Mouse (Mus musculus) induced T-regulatory cell, adult 2 months (primary cell): ENCODE measurements at regions not wholly inside any gene's neighbourhood (a gene's known extent, or its start where the extent isn't known, plus 50 kb on each side); places are given as distances from the start of the nearest gene placed in this dataset.
"Not testable (repeated sequence)": the region's sequence is repeated elsewhere in the genome, so short reads cannot be mapped to it uniquely, and the experiment has no call there.

Experiments used
- DNase-seq: peaks from one replicate; pipeline ENCODE4 v3.0.0-alpha.2; 2012; ENCODE audit warnings: low read depth

DNA sequence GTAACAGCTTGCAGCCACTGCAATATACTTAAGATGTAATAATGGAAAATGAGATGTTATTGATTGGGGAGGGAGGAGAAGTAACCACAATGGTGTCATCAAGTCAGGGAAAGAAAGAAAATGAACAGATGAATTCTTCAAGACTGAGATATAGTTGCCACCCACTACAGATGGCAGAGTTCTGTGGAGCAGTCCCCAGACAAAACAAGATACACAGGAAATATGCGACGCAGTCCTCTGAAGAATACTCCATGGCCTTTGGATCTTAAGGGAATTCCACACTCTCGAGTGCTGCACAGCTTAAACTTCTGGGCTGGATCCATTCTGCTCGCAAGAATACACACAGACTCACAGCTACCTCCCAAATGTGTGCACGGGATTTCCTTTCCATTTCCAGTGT is 113.4 kb downstream of the Sox4 start:
- DNase-seq: no peak

DNA sequence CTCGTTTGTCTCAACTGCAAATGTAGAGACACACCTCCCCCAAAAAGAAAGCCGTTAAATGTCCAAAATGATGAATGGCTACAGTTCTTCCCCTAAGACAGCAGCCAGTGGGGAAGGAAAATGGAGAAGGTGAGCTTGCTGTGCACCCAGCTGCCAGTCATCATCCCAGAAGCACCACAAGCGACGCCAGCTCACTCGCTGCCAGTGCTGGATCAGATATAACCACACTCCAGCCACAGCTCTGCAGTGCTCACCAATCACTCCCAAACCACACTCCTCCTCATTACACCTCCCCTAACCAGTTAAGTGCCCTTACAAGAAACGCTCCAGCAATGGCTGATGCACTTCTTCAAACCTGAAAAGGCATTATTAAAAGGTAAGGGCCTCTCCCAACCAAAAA is 114.4 kb downstream of the Sox4 start:
- DNase-seq: no peak

DNA sequence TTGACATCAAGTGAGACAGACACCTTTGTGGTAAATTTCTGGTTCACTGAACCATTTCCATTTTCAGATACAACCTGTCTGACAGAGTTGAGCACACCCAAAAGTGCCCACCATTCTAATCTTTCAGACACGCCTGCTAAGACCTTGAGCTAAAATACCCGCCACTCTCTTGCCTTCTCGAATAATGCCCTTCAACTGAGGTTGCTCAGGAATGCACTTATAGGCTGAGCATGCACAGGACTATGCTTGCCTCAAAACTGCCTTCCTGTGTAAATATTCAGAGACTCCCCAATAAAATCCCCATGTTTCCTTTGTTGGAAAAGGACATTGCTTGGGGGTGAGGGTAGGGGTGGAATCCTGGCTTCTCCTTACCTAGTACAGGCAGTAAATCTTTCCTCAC is 115.3 kb downstream of the Sox4 start:
- no peak for DNase-seq

DNA sequence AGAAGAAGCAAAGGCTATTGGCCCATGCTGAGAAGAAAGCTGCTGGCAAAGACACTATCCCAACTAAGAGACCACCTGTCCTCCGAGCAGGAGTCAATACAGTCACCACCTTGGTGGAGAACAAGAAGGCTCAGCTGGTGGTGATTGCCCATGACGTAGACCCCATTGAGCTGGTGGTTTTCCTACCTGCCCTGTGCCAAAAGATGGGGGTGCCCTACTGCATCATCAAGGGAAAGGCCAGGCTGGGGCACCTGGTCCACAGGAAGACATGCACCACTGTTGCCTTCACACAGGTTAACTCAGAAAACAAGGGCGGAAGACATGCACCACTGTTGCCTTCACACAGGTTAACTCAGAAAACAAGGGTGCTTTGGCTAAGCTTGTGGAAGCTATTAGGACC is 116.3 kb downstream of the Sox4 start:
- not testable (repeated sequence) for DNase-seq

DNA sequence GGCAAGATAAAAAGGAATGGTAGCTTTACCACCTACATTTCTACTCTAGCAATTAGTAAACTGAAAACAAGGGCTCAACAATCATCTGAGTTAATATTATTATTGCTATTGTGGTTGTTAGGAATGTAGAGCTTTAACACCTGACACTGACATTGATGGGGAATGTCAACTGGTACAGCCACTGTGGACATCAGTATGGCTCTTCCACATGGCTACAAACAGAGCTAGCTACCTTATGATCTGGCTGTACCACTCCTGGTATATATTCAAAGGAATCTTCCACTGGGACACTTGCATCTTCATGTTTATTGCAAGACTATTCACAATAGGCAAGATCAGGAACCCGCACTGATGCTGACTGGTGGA is 119.8 kb downstream of the Sox4 start:
- no peak for DNase-seq

DNA sequence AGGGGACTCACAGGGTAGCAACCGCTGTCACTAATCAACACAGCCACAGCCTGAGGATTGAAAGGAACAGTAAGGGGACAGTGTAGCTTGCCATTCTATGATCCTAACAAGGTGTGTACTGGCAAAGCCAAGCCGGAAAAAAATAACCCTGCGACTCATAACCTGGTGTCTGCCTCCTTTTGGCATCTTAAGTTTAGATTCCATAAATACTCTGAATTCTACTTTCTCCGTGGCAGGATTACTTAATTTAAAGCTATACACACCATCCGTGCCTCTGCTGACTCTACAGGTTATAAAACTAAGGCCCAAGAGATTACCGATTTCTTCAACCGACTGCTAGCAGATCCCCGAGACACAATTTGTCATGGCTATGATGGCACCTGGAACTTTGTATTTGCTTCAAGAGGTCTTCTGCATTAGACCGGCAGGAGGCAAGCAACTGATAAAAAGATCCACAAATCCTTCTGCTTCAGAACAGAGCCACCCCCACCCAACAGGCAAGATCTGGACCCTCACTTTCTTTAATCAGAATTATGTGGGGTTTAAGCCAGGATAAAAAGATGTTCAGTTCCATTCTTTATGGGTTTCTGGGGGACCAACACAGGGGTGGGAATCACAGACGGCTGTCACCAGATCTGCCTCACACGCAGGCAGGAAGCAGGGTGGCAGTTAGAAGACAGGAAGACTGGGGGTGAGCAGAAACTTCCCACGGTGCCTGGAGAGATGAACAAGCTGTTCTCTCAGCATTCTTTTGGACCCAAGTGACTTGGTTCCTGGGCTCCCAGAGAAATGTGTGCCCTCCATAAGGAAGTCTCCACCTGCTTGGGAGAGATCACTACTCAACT is 120.4 kb downstream of the Sox4 start:
- DNase-seq: peak; percentile 20

DNA sequence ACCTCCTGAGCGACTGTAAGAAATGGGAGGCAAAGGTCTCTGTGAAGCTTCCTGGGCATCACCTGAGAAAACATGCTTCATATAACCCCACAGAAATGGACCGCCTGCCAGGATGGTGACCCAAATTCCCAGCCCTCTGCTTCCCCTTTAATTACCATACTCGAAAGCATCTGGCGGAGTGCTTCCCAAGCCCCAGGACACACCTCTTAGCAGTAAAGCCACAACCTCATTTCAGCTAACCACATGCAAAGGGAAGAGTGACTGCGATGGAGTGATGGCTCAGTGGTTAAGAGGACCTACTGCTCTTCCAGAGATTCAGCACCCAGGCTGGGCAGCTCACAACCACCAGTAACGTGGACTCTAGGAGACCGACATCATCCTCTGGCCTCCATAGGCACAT is 127.2 kb downstream of the Sox4 start:
- no peak for DNase-seq

DNA sequence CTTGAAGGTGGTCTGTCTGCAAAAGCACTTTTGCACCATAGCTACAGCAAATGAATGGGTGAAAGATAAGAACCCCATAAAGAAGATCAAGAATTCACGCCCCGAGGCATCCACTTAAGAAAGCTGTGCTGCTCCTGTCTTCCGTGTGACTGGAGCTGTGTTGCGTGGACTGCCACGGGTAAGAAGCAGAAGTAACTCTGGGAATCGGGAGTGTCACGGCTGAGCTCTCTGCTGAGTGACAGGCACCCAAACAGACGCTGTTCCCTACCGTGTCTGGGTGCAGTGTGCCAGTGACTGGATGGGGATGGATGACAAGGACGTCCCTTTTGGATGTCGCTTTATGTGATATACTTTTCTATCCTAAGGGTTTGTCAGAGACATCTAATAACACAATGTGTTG is 129.5 kb downstream of the Sox4 start:
- DNase-seq: no peak

DNA sequence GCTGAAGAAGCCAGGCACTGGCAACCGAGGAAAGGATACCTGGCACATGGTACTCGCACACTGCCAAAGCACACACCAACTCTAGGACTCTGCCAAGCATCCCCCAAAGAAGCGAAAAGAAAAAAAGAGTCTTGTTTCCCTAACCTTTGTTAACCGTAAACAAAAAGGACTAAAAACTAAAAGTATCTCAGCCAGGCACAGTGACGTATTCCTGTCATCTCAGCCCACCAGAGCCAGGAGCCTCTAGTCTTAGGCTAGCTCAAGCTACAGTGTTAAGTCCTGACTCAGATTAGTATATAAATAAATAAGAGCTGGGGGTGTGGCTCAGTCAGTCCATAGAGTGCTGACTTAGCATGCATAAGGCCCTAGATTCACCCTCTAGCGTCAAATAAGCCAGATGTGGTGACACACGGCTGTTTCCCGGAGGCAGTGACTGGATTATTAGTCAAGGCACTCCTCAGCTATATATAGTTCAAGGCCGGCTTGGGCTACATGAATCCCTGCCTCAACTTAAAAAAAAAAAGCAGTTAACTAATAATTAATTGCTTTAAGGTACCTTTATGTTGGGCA is 130.1 kb downstream of the Sox4 start:
- DNase-seq: no peak

DNA sequence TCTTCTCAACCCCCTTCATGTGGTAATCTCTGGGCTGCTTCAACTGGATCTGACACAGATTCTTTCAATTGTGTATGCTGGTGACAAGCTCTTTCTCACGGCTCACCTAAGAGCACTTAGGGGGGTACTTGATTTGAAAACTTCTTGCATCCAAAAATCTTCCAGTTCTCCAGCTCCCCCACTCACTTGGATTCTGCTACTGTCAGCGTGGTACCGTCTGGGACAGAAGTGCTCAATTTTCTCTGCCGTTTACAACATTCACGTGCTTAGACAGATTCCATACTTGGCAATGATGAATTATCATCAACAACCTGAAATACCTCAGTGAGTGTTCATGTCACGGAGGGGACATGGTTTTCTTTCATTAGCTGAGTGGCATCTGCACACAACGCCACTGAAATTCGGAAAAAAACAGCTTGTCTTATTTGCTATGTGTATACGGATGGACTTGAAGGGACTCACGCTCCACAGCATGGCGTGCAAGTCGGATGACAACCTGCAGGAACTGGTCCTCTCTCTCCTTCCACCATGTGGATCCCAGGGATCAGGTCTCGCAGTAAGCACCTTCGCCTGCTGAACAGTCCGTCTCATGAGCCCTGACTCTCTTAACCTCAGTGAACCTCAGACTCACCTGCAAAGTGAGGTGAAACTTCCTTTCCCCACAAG is 132.5 kb downstream of the Sox4 start:
- DNase-seq: no peak

DNA sequence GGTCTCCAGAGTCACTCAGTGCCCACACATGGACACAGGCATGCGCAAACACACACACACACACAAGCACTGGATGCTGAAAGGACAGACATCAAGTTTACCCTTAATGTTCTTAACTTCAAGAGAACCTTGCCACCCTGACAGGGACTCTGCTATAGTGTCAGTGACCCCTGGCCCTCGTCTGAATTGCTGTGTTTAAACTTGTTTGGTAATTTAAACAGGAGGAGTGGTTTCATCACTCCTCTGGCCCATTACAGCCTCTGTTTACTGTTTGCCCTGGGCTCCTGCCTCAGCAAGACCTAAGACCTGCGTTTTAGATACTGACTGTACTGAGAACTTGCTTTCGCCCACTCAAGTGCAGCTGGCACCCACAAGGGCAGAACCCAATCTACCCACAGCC is 139.4 kb downstream of the Sox4 start:
- no peak for DNase-seq

DNA sequence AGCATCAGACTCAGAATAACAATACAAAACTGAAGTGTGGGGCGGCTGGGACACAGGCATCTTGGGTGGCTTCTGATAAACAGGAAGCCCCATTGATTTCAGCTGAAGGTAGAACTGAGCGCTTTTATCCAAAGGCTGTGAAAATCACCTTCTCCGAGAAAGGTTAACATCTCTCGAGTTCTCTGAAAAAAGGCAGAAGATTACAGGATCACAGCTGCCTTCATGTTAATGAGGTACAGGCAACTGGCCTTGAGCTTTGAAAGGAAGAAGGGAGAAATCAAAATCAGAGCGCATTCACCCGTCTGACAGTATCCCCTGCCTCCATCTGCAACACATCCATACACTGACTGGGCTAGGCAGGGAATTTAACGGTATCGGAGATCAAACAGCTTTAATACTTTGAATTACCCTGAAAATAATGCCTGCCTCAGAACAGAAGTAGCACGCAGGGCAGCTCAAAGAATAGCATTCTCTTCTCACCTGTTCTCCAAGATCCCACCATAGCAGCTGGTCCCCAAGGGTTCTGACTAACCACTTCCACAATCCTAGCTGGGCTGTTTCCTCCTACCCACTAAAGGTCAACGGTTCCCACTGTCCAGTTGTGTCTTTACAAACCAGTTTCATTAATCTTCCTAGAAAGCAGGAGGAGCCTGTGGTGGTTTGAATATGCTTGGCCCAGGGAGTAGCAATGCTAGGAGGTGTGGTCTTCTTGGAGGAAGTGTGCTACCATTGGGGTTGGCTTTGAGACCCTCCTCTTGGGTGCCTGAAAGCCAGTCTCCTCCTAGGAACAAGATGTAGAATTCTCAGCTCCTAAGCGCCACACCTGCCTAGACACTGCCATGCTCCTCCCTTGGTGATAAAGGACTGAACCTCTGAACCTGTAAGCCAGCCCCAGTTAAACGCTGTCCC is 141.6 kb downstream of the Sox4 start:
- no peak for DNase-seq

DNA sequence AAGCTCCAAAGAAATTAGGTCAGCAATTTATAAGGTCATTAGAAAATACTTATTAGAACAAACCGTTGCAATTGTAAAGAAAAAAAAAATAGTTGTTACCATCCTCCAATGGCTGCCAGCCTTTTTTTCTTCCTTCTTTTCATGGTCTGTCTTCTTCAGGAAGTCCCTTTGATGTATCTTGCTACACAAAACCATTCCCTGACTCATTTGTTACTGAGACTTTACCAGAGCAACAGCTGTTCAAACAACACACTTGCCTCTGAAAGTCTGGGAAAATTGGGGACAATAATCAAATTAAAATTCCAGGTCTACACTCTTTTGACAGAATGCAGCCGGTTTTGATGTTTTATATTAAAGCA is 142.5 kb downstream of the Sox4 start:
- no peak for DNase-seq

DNA sequence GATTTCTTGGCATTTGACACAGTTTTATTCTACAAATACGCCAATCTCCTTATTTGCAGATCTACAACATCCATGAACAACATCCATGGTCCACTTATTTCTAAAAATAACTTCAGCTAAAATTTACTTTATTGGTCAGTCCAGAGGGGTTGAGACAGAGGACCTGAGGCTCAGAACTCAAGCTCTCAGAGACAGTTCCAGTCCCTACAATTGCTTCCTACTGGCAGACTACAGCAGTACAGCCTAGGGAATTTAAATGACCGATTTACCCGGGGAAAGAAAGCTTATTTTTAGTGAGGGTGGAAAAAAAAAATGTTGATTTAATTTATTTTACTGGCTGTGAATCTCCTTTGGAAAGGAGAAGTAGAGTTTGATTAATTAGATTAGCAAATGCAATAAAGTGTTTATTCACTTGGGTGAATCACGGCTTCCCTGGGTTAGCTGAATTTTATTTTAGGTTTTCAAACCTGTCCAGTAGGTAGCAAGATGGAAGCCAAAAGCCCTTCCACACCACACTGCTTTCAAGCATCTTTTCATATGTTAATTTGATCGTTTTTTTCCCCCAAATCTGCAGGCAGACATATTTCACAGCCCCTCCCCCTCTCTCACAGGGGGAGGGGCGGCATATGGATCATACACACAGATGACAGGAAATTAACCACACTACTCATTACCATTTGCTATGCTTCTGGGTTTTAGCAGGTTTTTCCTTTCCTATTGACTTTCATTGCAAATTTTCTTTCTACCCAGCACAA is 143.0 kb downstream of the Sox4 start:
- DNase-seq: no peak

DNA sequence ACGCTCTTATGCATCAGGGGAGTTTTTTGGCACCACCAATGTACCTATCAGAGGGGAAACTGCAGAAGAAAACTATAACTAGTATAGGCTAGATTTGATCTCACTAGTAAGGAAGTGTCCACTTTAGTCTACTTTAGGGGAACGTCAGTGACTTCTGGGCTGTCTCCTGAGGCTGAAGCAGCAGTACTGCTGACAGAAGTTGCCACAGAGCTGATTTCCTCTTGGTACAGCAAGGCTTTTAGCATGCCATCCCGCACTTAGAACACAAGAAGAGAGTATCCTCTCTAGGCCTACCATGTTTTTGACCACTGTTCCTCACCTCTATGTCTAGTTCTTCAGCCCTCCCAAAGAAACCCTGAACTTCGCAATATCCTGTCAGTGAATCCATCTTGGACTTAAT is 148.2 kb downstream of the Sox4 start:
- no peak for DNase-seq

DNA sequence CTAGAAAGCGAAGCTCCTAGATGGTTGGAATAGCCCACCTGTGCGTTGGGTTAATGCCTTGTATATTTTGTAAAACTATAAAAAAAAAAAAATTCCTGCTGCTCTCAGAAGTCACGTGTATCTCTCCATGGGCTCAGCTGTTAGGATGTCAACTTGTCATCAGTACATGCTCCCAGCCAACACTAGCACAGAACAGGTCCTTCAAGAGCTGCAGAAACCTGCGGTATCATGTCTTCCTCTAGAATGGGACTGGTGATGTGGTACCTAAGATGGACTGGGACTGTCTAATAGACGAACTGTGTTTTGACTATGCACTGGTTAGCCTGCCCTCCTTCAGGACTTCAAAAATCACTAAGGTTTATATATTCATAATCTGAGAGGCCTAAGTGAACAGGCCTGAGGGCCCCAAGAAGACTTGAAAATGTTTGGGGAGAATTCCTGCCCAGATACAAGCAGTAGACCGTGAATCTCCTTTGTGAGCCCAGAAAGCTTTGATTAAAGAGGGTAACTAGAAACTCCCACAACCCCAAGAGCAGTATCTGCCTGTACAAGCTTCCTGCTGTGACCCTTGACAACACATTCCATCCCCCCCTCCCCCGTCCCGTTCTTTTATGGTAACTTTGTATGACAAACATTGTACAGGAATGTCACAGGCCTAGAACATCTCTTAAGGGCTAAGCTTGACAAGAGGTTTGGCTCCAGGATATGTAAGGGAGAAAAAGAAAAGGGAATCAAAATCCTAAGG is 152.1 kb downstream of the Sox4 start:
- no peak for DNase-seq

DNA sequence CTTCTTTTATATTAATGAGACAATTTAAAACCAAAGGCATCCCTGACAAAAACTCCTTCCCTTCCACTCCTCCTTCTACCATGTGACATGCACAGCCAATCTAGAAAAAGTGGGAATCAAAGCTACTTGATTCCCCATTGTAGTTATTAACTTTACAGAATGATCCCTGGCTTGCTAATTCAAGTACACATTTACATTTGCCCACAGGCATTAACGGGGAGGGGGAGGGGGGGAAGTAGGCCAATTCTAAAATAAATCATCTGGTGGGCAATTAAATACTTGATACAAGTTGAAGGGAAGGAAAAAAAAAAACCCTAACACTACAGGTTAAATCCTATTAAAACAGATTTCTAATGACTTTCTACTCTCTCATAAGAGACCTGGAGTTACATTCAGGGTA is 152.8 kb downstream of the Sox4 start:
- no peak for DNase-seq

DNA sequence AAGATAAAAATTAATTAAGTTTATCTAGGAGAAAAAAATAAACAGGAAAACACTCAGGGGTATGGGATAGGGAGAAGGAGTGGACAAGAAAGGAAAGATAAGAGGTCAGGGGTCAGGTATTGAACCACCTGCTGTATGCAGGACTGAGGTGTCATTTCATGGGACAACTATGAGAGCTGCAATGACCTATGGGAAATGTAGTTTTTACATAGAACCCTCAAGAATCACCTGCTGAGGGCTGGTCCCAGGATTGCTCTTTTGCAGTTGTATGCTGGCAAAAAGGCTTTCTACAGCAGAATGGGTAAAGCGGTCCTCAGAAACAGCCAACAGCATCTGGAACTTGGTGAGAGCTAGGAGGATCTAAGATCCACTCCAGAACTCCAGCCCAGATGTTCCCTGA is 154.0 kb downstream of the Sox4 start:
- DNase-seq: no peak

DNA sequence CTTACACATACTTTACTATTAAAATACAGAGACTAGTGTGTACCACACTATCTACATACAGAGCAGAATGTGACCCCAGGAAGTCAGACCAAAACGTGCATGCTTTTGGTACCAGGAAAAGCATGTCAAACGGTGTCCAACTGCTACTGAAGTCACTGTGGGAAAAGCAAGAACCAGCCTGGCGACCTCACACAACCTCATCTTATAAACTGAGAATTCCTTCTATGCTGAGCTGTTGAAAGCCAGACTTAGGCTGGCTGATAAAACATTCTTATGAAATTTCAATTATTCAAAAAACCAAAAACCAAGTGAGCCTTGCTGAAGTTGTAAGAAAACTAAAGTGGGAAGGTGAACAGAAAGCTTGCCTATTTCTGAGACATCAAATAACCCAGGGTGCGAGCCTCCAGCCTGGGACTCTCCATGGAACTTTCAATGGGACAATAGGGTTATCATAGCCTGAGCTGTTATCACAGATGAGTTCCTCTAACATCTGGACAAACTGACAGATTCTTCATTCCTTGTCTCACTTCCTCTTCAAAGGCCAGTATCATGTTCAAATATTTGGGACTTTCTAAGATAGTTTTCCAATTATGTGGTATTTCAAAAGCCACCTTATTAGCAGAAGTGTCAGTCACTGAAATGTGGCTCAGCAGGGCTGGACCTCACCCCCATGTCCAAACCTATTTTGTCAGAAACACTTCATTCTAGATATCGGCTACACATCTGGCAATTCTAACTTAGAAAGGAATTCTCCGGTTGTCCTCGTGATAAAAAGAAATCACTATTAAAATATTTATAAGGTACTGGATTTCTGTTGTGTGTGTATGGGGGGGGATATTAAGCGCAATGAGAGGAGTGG is 155.7 kb downstream of the Sox4 start:
- DNase-seq: no peak

DNA sequence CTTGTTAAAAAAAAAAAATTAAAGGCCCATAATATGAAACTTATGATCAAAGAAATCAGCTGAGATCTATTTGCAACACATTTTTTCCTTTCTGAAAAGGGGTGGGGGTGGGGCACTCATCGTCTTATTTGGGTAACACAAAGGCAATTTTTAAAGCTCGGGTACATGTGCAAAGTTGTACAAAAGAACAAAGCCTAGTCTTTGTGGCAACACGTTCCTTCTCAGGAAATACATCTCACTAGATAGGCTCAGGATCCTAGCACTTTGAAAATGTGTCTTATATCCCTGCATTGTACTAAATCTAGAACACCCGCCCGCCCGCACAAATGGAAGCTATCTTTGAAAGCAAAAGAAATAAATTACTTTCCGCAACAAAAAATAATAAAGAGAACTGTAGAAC is 158.2 kb downstream of the Sox4 start:
- DNase-seq: no peak
